Mouse (Mus musculus) hindbrain, embryonic 14.5 days (tissue): ENCODE results near the gene Top2a. TPM values are rescaled to one million over a fixed set of nuclear protein-coding genes. Genes with fewer than 3 reads are reported as not detected.
A peak's percentile ranks its signal among the peaks of the same experiment; 100 is the strongest.

Experiments used
- ATAC-seq: fragments of 200-750 bp; cut with Nextera tagmentation; 2 replicates; pipeline ENCODE4 v1.8.0; 2017; ENCODE audit warnings: moderate number of reproducible peaks, mild to moderate bottlenecking, moderate TSS enrichment, moderate library complexity; ENCODE audit not compliant: low FRiP score
- DNase-seq: peaks from one replicate; pipeline ENCODE4 v3.0.0-alpha.2; 2015; ENCODE audit warnings: low spot score
- H3K27ac ChIP-seq: fragments of 300-500 bp; sonication (generic); 2 replicates; pipeline ENCODE4 v1.5.1; 2014; ENCODE audit warnings: mild to moderate bottlenecking, moderate library complexity
- H3K27me3 ChIP-seq: fragments of 300-500 bp; sonication (generic); 2 replicates; pipeline ENCODE4 v1.6.1; 2014; ENCODE audit warnings: mild to moderate bottlenecking, low read length, mixed read lengths; ENCODE audit not compliant: control insufficient read depth, insufficient read depth
- H3K36me3 ChIP-seq: fragments of 300-500 bp; sonication (generic); replicated peaks from 2 replicates; pipeline ENCODE4 v1.6.1; 2014; ENCODE audit not compliant: control insufficient read depth, insufficient read depth
- H3K4me1 ChIP-seq: fragments of 300-500 bp; sonication (generic); replicated peaks from 2 replicates; pipeline ENCODE4 v1.6.1; 2014; ENCODE audit warnings: antibody characterized with exemption, low read length, mixed read lengths; ENCODE audit not compliant: control insufficient read depth, insufficient read depth
- H3K4me2 ChIP-seq: fragments of 300-500 bp; sonication (generic); replicated peaks from 2 replicates; pipeline ENCODE4 v1.6.1; 2014; ENCODE audit warnings: mild to moderate bottlenecking, moderate library complexity
- H3K4me3 ChIP-seq: fragments of 300-500 bp; sonication (generic); replicated peaks from 2 replicates; pipeline ENCODE4 v1.5.1; 2014; ENCODE audit warnings: mild to moderate bottlenecking, low read length
- H3K9ac ChIP-seq: fragments of 300-500 bp; sonication (generic); 2 replicates; pipeline ENCODE4 v1.6.1; 2014
- H3K9me3 ChIP-seq: fragments of 300-500 bp; sonication (generic); 2 replicates; pipeline ENCODE4 v1.6.1; 2016; ENCODE audit warnings: low read length; ENCODE audit not compliant: control insufficient read depth
- WGBS: fragments of 180-500 bp; shearing (Covaris S2); extraction: QIAGEN DNeasy Blood & Tissue Kit; methylation state at CpG from one replicate; pipeline ENCODE4 v1.1.7; 2014; 5-methylcytosine and 5-hydroxymethylcytosine counted together
- polyA plus RNA-seq: library from polyadenylated mRNA; unstranded; fragments of >200 nt; fragmentation: Nextera tagmentation; extraction: Ambion mirVana; gene quantifications from 2 replicates; pipeline ENCODE4 v1.2.1, GENCODE M21; 2014

The Top2a gene
- 34.2 and 42.4 TPM in 2 replicates for polyA plus RNA-seq

GRCm38 (mm10) chr11:99023500-99024467 is at the start of gene Top2a:
Gene Top2a (minus strand): TSS chr11:99024189.
- peak; percentile 100 for DNase-seq
- Histone ChIP-seq H3K4me2 (peak within 1 kb of the TSS; percentile 67), H3K4me1 (no peaks in the 10 kb centered on the region), H3K9me3 (no peaks in the 10 kb centered on the region), H3K27ac (0 out of 2 replicates have a peak within 1 kb of the TSS, but pooled peaks have one; percentile 45), H3K9ac (peak within 1 kb of the TSS; percentile 55), H3K27me3 (no peaks in the 10 kb centered on the region), H3K36me3 (no peaks in the 10 kb centered on the region), H3K4me3 (peak within 1 kb of the TSS; percentile 52)
- WGBS = under 1% methylated on average over 54 of the region's 54 CpGs
- ATAC-seq = peak; percentile 98

- H3K4me1 ChIP-seq = peaks cover 2% of the 10 kb centered on the region; the same call in 1 of the 2 replicates
- WGBS = 62% methylated on average over 5 of the region's 5 CpGs
- no peak for ATAC-seq
- H3K4me2 ChIP-seq = no peak overlapping the region
- H3K36me3 ChIP-seq = no peaks in the 10 kb centered on the region
- no peak overlapping the region for H3K27ac ChIP-seq
- no peaks in the 10 kb centered on the region for H3K9me3 ChIP-seq
- no peak overlapping the region for H3K4me3 ChIP-seq
- DNase-seq = no peak
- H3K27me3 ChIP-seq = no peaks in the 10 kb centered on the region
- no peak overlapping the region for H3K9ac ChIP-seq
These were observed 49.8 kb upstream of the Top2a start for GRCm38 (mm10) chr11:99073781-99074180.

- H3K9me3 ChIP-seq = no peaks in the 10 kb centered on the region
- H3K27me3 ChIP-seq = no peaks in the 10 kb centered on the region
- peaks cover 2% of the 10 kb centered on the region; the same call in 1 of the 2 replicates for H3K4me1 ChIP-seq
- DNase-seq (no peak), ATAC-seq (no peak)
- H3K9ac ChIP-seq = no peak overlapping the region
- H3K4me3 ChIP-seq = no peak overlapping the region
- H3K4me2 ChIP-seq = no peak overlapping the region
- no peak overlapping the region for H3K27ac ChIP-seq
- 18% methylated on average over 6 of the region's 6 CpGs for WGBS
- no peaks in the 10 kb centered on the region for H3K36me3 ChIP-seq
These were observed 47.9 kb upstream of the Top2a start for GRCm38 (mm10) chr11:99071866-99072265.

- H3K27me3 ChIP-seq = no peaks in the 10 kb centered on the region
- no peaks in the 10 kb centered on the region for H3K9me3 ChIP-seq
- no peak overlapping the region for H3K9ac ChIP-seq
- 81% methylated on average over 5 of the region's 5 CpGs for WGBS
- no peak overlapping the region for H3K4me2 ChIP-seq
- H3K27ac ChIP-seq = no peak overlapping the region
- no peak for ATAC-seq
- peaks cover 2% of the 10 kb centered on the region; the same call in 1 of the 2 replicates for H3K4me1 ChIP-seq
- H3K36me3 ChIP-seq = no peaks in the 10 kb centered on the region
- no peak overlapping the region for H3K4me3 ChIP-seq
- no peak for DNase-seq
These were observed 44.5 kb upstream of the Top2a start for GRCm38 (mm10) chr11:99068455-99068854.

- Histone ChIP-seq H3K9ac (no peak overlapping the region), H3K27ac (no peak overlapping the region), H3K36me3 (no peaks in the 10 kb centered on the region), H3K4me2 (no peak overlapping the region), H3K4me1 (peaks cover 2% of the 10 kb centered on the region; the same call in 1 of the 2 replicates), H3K27me3 (no peaks in the 10 kb centered on the region), H3K9me3 (no peaks in the 10 kb centered on the region), H3K4me3 (no peak overlapping the region)
- no peak for DNase-seq
- 88% methylated on average over 8 of the region's 8 CpGs for WGBS
- no peak for ATAC-seq
These were observed 43.6 kb upstream of the Top2a start for GRCm38 (mm10) chr11:99067591-99067990.

GRCm38 (mm10) chr11:99065979-99066378 is 42.0 kb upstream of the Top2a start:
- Histone ChIP-seq H3K9me3 (no peaks in the 10 kb centered on the region), H3K4me3 (no peak overlapping the region), H3K4me2 (no peak overlapping the region), H3K27ac (no peak overlapping the region), H3K27me3 (no peaks in the 10 kb centered on the region), H3K4me1 (no peaks in the 10 kb centered on the region), H3K9ac (no peak overlapping the region), H3K36me3 (no peaks in the 10 kb centered on the region)
- ATAC-seq (no peak), DNase-seq (peak; percentile 80)
- 18% methylated on average over 2 of the region's 2 CpGs for WGBS

- no peaks in the 10 kb centered on the region for H3K4me1 ChIP-seq
- DNase-seq = no peak
These were observed 41.4 kb upstream of the Top2a start for GRCm38 (mm10) chr11:99065353-99065752.

GRCm38 (mm10) chr11:99063406-99064131 is 39.6 kb upstream of the Top2a start:
- Histone ChIP-seq H3K27me3 (no peaks in the 10 kb centered on the region), H3K27ac (no peak overlapping the region), H3K36me3 (no peaks in the 10 kb centered on the region), H3K4me2 (no peak overlapping the region), H3K4me1 (no peaks in the 10 kb centered on the region), H3K4me3 (no peak overlapping the region), H3K9ac (no peak overlapping the region), H3K9me3 (peaks cover 6% of the 10 kb centered on the region; the same call in 1 of the 2 replicates)
- ATAC-seq (no peak), DNase-seq (no peak)
- WGBS = 51% methylated on average over 8 of the region's 8 CpGs

More at GRCm38 (mm10) chr11:99065353-99065752, 41.4 kb upstream of the Top2a start:
- Histone ChIP-seq H3K27ac (no peak overlapping the region), H3K9me3 (no peaks in the 10 kb centered on the region), H3K4me2 (no peak overlapping the region), H3K4me3 (no peak overlapping the region), H3K27me3 (no peaks in the 10 kb centered on the region), H3K36me3 (no peaks in the 10 kb centered on the region), H3K9ac (no peak overlapping the region)
- WGBS = 70% methylated on average over 3 of the region's 3 CpGs
- no peak for ATAC-seq

- no peak overlapping the region for H3K27ac ChIP-seq
- no peaks in the 10 kb centered on the region for H3K4me1 ChIP-seq
- no peaks in the 10 kb centered on the region for H3K36me3 ChIP-seq
- no peak overlapping the region for H3K4me3 ChIP-seq
- ATAC-seq (no peak), DNase-seq (no peak)
- H3K4me2 ChIP-seq = no peak overlapping the region
- H3K27me3 ChIP-seq = no peaks in the 10 kb centered on the region
- H3K9me3 ChIP-seq = peaks cover 6% of the 10 kb centered on the region; the same call in 1 of the 2 replicates
- WGBS = 88% methylated on average over 7 of the region's 7 CpGs
- no peak overlapping the region for H3K9ac ChIP-seq
These were observed 38.7 kb upstream of the Top2a start for GRCm38 (mm10) chr11:99062661-99063060.
